Comparison of ENCODE assay signal across 15 mouse cellular contexts in genomic region chr7:72963908-72964307, GRCm38 (mm10).
"Had no signal": no experiment of that assay in that cellular context is flagged by ENCODE, and none has a peak within 500 bp of the region (broad histone marks: within the 10 kb centered on the region; RNA-seq: fewer than 3 reads in every experiment).

No protein-coding gene starts in this region.

- H3K4me2 ChIP-seq: limb, embryonic 15.5 days; liver, embryonic 11.5 days; lung, embryonic 14.5 days had no signal

- H3K36me3 ChIP-seq: limb, embryonic 15.5 days had no signal

- H3K4me1 ChIP-seq: limb, embryonic 15.5 days had no signal

- ATAC-seq: intestine, embryonic 16.5 days; liver, postnatal 0 days; lung, postnatal 0 days had no signal

- H3K27me3 ChIP-seq: limb, embryonic 15.5 days had no signal

- H3K9me3 ChIP-seq: limb, embryonic 15.5 days had no signal

- H3K27ac ChIP-seq: limb, embryonic 15.5 days; liver, embryonic 14.5 days; macrophage had no signal

- H3K4me3 ChIP-seq: limb, embryonic 15.5 days had no signal

- H3K9ac ChIP-seq: limb, embryonic 15.5 days; liver, embryonic 14.5 days; liver, postnatal 0 days; lung, embryonic 14.5 days had no signal

- DNase-seq: kidney, adult 18-20 months; kidney, adult 9 months; kidney, postnatal 14 days; kidney, postnatal 4 days; left cerebral cortex, postnatal 4 days; liver, postnatal 0 days; lung, embryonic 14.5 days; thymus, adult 18-20 months; thymus, postnatal 36 days had no signal
